Mouse (Mus musculus) frontal cortex, adult 2 months (tissue): Measurements from ENCODE around the gene Gm39115. TPM values are rescaled to one million over a fixed set of nuclear protein-coding genes. Genes with fewer than 3 reads are reported as not detected.
A peak's percentile ranks its signal among the peaks of the same experiment; 100 is the strongest.
"Not testable (repeated sequence)": the region's sequence is repeated elsewhere in the genome, so short reads cannot be mapped to it uniquely, and the experiment has no call there.

Source experiments
- DNase-seq, 2 experiments: peaks; one replicate each; pipeline ENCODE4 v3.0.0; 2022; ENCODE audit warnings: low spot score in 1 of 2; ENCODE audit errors: extremely low spot score in 1 of 2
- polyA plus RNA-seq: library from polyadenylated mRNA; depleted of rRNA; stranded (reverse); fragments of >200 nt; gene quantifications from 2 replicates; pipeline ENCODE4 v1.2.3, GENCODE M21; 2012; rRNA removed

Gm39115 gene
- not detected in 2 replicates for polyA plus RNA-seq

DNA sequence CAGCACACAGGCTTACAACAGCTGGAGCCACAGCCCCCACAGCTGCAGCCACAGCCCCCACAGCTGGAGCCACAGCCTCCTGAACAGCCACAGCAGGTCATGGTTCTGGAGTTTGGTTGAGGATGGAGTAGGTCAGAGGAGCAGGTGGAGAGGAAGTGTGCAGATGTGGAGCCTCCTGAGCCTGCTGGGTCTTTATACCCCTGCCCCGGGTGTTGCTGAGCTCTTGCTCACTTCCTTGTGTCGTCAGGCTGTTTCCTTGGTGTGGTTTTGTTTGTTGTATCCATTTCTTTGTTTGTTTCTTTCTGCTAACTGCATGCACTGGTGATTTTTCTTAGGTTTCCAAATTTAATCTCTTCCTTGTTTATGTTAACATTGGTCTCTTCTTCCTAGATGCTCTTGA lies at the start of gene Gm39115:
Gene Gm39115, minus strand, starts transcription at position 101 of the 400 bp plus-strand sequence.
- DNase-seq: not testable (repeated sequence)

- DNase-seq: no peak
Measured at GRCm38 (mm10) chr7:142181021-142181420, 45.2 kb upstream of the Gm39115 start.

DNA sequence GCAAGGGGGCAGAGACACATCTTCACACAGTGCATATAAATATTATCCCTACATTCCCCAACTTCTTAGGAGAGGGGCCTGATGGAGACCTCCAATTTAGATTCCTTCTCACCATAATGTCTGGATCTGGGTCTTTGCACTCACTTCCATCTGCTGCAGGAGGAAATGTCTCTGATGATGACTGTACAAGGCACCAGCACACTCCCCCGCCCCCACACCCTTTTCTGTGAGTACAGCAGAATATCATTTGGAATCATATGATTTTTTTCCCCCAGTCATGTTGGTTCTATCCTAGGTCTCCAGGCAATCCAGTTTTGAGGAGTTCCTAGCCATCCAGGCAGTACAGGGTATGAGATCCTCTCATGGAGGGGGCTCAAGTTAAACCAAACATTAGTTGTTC lies 42.9 kb upstream of the Gm39115 start:
- DNase-seq: peak in 1 of 2 experiments; percentile 20

DNA sequence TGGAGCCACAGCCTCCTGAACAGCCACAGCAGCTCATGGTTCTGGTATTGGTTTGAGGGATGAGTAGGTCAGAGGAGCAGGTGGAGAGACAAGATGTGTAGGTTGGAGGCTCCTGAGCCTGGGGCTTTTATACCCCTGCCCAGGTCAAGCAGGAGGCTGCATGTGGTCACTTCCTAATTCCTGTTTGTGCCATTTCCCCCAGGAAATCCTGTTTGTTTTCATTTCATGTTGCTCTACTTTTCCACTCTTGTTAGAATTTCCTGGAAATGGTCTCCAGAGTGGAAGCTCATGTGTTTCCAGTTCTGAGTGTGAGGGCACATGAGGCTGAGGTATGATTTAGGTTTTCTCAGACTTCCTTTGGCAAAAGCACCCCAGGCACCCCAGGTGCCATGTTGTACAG lies 40.1 kb upstream of the Gm39115 start, which contains the start of gene Krtap5-2:
Gene Krtap5-2, minus strand, starts transcription at position 101 of the 400 bp plus-strand sequence.
- DNase-seq: not testable (repeated sequence)

DNA sequence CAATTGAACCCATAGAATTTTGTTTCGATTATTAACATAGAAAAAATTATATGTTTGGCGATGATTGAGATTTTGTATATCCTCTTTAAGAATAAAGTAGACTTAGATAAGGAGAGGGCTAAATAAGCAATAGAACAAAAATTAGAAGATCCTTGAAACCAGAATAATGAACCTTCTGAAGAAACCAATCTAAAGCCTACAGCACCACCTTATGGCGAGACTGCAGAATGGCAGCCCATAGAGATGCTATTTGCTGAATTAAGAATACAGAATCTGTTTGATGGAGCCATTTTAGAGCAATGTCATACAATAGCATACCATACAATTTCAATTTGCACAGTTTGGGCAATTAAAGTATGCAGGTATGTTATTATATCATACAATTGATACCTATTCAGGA lies 34.0 kb upstream of the Gm39115 start:
- peak in 1 of 2 experiments; percentile 37 for DNase-seq

DNA sequence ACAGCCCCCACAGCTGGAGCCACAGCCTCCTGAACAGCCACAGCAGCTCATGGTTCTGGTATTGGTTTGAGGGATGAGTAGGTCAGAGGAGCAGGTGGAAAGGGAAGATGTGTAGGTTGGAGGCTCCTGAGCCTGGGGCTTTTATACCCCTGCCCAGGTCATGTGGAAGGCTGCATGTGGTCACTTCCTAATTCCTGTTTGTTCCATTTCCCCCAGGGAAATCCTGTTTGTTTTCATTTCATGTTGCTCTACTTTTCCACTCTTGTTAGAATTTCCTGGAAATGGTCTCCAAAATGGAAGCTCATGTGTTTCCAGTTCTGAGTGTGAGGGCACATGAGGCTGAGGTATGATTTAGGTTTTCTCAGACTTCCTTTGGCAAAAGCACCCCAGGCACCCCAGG lies 29.8 kb upstream of the Gm39115 start, which contains the start of gene Gm4553:
Gene Gm4553, minus strand, starts transcription at position 101 of the 400 bp plus-strand sequence.
- DNase-seq: not testable (repeated sequence)

DNA sequence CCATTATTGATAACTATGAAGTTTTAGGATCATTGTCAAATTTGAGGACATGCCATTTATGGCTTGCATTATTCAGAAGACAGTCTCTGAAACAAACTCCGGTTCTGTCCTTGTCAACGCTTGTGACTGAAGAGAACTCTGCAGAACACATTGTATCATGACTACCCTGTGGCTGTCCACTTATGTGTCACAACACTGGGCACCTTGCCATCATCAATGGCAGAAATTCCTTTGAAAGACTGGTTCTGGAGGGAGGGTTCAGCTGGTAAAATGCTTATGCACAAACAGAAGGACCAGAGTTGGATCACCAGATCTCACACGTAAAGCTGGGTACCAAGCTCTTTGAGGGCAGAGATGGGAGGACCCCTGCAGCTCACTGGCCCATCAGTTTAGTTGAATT lies 23.5 kb upstream of the Gm39115 start:
- DNase-seq: no peak

GRCm38 (mm10) chr7:142157013-142157412 lies 21.2 kb upstream of the Gm39115 start, which contains the start of gene Gm29735:
Gene Gm29735, minus strand, starts transcription at chr7:142157113.
- not testable (repeated sequence) for DNase-seq

DNA sequence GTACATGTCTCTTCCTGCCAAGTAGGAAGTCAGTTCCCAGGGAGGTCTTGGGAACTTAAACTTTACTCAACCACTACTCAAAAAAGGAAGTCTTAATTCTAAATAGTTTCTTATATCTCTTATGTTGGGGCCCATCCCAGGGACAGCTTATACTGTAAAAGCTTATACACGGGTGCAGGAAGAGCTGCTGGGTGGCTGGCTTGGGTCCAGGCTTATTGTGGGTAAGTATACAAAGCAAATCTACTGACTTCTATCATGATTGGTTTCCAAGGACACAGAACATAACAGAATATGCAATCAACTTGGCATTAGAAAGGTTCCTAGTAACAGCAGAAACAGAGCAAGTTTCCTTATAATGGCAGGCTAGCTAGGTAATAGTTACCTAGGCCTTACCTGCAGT lies 19.5 kb upstream of the Gm39115 start:
- DNase-seq: no peak

DNA sequence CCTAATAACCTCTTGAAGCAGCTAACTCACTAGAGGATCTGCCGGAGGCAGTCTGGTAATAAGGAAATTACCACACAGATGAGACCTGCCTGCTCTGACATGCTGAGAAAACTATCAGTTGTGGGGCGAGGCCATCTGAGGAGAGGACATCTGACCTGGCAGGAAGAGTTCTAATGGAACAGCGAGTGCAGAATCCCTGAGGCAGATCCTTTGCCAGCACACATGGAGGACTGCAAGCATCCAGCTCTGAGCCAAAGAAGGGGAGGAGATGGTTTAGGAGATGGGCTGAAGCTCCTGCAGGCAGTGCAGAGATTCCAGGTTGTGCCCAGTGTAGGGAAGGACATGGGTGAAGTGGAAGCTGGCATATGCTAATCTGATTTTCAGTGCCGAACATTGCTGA lies 16.4 kb upstream of the Gm39115 start:
- DNase-seq: no peak

GRCm38 (mm10) chr7:142148633-142149032 lies 12.8 kb upstream of the Gm39115 start:
- DNase-seq: no peak

DNA sequence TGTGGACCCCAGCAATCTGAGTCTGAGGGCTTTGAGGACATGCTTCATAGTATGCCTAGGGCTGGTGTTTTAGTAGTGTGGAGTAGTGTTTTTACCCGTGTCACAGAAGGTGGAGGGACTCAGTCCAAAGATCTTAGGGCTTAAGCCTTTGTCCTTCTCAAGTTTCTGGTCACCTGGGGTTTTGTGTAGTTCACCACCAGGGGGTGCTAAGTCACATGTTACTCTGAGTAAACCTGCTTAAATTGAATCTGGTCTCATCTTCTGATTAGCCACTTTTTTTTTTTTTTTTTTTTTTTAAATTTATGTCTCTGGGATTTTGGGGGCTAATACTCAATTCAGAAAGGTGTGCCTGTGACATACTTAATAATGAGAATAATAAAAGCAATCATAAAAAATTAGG lies 10.2 kb upstream of the Gm39115 start:
- peak in 1 of 2 experiments; percentile 69 for DNase-seq

- DNase-seq: peak; percentile 3 to 53
Measured at GRCm38 (mm10) chr7:142145413-142145940, 9.6 kb upstream of the Gm39115 start.

GRCm38 (mm10) chr7:142144507-142144906 lies 8.7 kb upstream of the Gm39115 start, which contains the start of gene Gm45337:
Gene Gm45337, minus strand, starts transcription at chr7:142144607.
- DNase-seq: no peak

DNA sequence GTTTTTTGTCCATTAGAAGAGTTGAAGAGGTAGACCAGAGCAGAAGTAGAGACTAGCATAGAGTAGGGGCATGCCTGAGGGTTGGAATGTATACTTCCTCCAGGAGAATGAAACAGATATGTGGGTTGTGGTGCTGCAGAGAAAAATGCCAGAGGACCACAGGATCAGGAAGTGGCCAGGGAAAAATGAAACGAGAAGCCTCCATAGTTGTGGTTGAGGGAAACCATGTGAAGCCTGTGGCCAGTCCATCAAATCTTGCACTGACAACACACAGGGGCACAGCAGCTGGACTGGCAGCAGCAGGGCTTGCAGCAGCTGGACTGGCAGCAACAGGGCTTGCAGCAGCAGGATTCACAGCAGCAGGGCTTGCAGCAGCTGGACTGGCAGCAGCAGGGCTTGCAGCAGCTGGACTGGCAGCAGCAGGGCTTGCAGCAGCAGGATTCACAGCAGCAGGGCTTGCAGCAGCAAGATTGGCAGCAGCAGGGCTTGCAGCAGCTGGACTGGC lies 7.7 kb upstream of the Gm39115 start:
- not testable (repeated sequence) for DNase-seq

DNA sequence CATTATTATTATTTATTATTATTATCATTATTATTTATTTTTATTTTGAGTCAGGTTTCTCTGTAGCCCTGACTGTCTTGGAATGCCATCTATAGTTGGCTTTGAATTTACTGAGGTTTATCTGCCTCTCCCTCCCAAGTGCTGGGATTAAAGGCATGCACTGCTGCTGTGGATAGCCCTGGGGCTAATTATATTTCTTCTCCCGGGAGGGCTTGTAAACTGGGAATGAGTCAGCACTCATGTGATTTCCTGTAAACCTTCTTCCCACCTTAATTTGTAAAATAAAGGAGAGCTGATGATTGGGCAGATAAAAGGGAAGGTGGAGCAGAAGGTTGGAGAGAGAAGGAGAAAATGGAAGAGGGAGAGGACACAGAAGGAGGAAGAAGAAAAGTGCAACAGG lies 4.9 kb upstream of the Gm39115 start:
- DNase-seq: no peak

GRCm38 (mm10) chr7:142134206-142134995 lies 1.4 kb downstream of the Gm39115 start:
- peak in 1 of 2 experiments; percentile 44 for DNase-seq

- DNase-seq: no peak
Measured at GRCm38 (mm10) chr7:142128843-142129242, 7.0 kb downstream of the Gm39115 start.

- DNase-seq: not testable (repeated sequence)
Measured at GRCm38 (mm10) chr7:142120629-142121028, 15.2 kb downstream of the Gm39115 start, which contains the start of gene Gm45618. Gene Gm45618, minus strand, starts transcription at chr7:142120729.

DNA sequence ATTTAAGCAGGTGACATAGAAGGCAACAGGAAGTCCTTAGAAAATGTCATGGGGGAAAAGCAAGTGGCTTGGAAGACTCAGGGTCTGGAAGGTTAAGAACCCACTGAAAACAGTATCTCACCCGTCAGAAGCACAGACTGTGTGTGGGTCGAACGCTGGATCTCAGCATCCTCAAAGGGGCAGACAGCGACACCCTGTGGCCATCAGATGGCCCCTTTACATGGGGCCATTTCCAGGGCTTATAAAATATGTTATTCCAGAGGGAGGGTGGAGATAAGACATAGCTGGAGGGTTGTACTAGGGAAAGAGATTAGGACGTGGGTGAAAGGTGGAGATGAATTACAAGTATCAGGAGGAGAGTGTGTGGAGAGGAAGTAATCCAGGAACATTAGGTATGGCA lies 16.2 kb downstream of the Gm39115 start:
- peak in 1 of 2 experiments; percentile 23 for DNase-seq

DNA sequence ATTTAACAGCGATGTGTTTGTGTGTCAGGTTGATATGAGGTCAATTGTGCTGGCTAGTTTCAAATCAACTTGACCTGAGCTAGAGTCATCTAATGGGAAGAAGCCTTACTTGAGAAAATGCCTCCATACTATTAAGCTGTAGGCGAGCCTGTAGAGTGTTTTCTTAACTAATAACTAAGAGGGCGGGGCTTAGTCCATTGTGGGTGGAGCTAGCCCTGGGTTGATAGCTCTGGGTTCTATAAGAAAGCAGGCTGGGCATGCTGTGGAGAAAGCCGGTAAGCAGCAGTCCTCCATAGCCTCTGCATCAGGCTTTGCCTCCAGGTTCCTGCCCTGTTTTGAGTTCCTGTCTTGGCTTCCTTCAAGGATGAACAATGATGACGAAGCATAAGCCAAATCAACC lies 31.1 kb downstream of the Gm39115 start:
- DNase-seq: no peak
